Mouse (Mus musculus) ovary, postnatal 14 days (tissue): ENCODE measurements around the gene Ankrd36.
"Not testable (repeated sequence)": the region's sequence is repeated elsewhere in the genome, so short reads cannot be mapped to it uniquely, and the experiment has no call there.

Experiments used
- DNase-seq: peaks from one replicate; pipeline ENCODE4 v3.0.0; 2022; ENCODE audit warnings: low spot score

Ankrd36 gene

GRCm38 (mm10) chr11:5546693-5547092 is 22.8 kb upstream of the Ankrd36 start:
- no peak for DNase-seq

GRCm38 (mm10) chr11:5551430-5551829 is 18.1 kb upstream of the Ankrd36 start:
- DNase-seq: no peak

- DNase-seq: no peak
Measured at GRCm38 (mm10) chr11:5551931-5552330, 17.6 kb upstream of the Ankrd36 start.

GRCm38 (mm10) chr11:5560273-5560672 is 9.2 kb upstream of the Ankrd36 start:
- no peak for DNase-seq

- no peak for DNase-seq
Measured at GRCm38 (mm10) chr11:5562625-5563268, 6.7 kb upstream of the Ankrd36 start.

- no peak for DNase-seq
Measured at GRCm38 (mm10) chr11:5563898-5564297, 5.6 kb upstream of the Ankrd36 start.

GRCm38 (mm10) chr11:5565596-5565995 is 3.9 kb upstream of the Ankrd36 start:
- DNase-seq: no peak

GRCm38 (mm10) chr11:5566506-5566905 is 3.0 kb upstream of the Ankrd36 start:
- no peak for DNase-seq

- DNase-seq: no peak
Measured at GRCm38 (mm10) chr11:5567654-5568053, 1.8 kb upstream of the Ankrd36 start.

GRCm38 (mm10) chr11:5568082-5568481 is 1.4 kb upstream of the Ankrd36 start:
- no peak for DNase-seq

- DNase-seq: no peak
Measured at GRCm38 (mm10) chr11:5571856-5572255, 2.4 kb downstream of the Ankrd36 start.

- no peak for DNase-seq
Measured at GRCm38 (mm10) chr11:5573821-5574220, 4.3 kb downstream of the Ankrd36 start.

- no peak for DNase-seq
Measured at GRCm38 (mm10) chr11:5575046-5575445, 5.6 kb downstream of the Ankrd36 start.

GRCm38 (mm10) chr11:5592336-5592735 is 22.9 kb downstream of the Ankrd36 start:
- DNase-seq: peak; percentile 6

- DNase-seq: no peak
Measured at GRCm38 (mm10) chr11:5595381-5595791, 25.9 kb downstream of the Ankrd36 start.

- no peak for DNase-seq
Measured at GRCm38 (mm10) chr11:5595792-5596191, 26.3 kb downstream of the Ankrd36 start.

GRCm38 (mm10) chr11:5596756-5597155 is 27.3 kb downstream of the Ankrd36 start:
- DNase-seq: no peak

GRCm38 (mm10) chr11:5605421-5605820 is 35.9 kb downstream of the Ankrd36 start:
- DNase-seq: no peak

- DNase-seq: not testable (repeated sequence)
Measured at GRCm38 (mm10) chr11:5611918-5612317, 42.4 kb downstream of the Ankrd36 start.

- no peak for DNase-seq
Measured at GRCm38 (mm10) chr11:5614453-5614852, 45.0 kb downstream of the Ankrd36 start.

GRCm38 (mm10) chr11:5625101-5625500 is 55.6 kb downstream of the Ankrd36 start:
- DNase-seq: no peak

GRCm38 (mm10) chr11:5629033-5629432 is 59.5 kb downstream of the Ankrd36 start:
- peak; percentile 66 for DNase-seq

GRCm38 (mm10) chr11:5643085-5643484 is 73.6 kb downstream of the Ankrd36 start:
- no peak for DNase-seq

- DNase-seq: no peak
Measured at GRCm38 (mm10) chr11:5650321-5650720, 80.8 kb downstream of the Ankrd36 start.
